Mouse (Mus musculus) adrenal gland (tissue): ENCODE measurements around the gene Brd3.

Experiments used
- intact Hi-C: fragments of 180-260 bp; cut with DNase I; formaldehyde crosslinking; loops from one replicate; pipeline ENCODE4 v1.15.1; 2025

The Brd3 gene

DNA sequence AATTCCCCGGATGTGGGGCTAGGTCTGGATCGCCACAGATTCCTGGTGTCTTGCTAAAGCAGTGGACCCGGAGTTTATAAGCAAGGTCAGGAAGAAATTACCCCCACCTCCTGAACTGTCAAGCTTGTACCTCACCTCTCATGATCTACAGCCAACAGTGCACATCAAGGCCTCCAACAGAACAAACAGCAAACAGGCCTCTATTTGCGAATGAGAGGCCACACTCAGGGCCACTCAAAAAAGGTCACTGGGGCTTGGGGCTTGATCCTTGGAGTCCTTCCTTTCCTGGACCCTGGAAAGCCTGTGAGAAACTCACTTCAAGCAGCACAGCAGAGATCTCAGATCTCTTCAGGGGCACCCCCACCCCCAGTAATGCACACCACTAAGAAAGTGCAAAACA, 33.6 kb downstream of the Brd3 start:
- intact Hi-C loops: loop anchor here (1.0 to 5.0 kb wide), 2 partner anchors 22 to 43 kb away; partner anchors contain the start of gene Wdr5

DNA sequence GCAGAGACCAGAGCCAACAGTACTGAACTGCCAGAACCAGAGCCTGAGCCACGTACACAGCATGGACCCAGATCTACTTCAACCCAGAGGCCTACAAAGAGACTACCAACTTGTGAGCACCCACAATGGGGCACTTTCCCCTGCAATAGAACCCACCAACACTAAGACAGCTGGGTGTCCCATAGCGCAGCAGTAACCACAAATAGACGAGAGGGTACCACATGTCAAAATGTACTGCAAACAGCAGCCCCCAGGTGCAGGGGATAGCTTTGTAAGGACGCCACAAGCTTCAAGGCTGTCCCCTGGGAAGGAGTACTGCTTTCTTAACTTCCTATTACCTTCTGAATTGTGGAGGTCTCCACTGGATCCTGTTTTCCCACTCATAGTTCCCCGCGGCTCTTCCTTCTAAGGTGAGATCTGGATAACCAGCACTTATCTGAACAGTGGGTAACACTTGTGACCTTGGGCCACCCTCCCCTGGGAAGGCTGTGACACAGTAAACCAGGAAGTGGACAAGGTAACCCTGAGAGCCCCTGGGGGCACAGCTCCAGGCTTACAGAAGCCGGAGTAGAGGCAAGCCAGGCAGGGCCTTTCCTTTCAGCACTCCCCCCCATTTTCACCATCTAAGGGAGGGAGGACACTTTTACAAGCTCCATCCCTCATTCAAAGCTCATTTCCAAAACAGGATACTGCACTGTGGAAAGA, 34.2 kb downstream of the Brd3 start:
- intact Hi-C loops: loop anchor here (5.0 kb wide), 1 partner anchor 44 kb away; the partner anchor contains the start of gene Wdr5

GRCm38 (mm10) chr2:27471170-27471584, 36.3 kb downstream of the Brd3 start:
- intact Hi-C loops: loop anchor here (5.0 kb wide), 1 partner anchor 46 kb away; the partner anchor contains the start of gene Wdr5

GRCm38 (mm10) chr2:27470535-27470934, 36.9 kb downstream of the Brd3 start:
- intact Hi-C loops: loop anchor here (5.0 kb wide), 1 partner anchor 47 kb away; the partner anchor contains the start of gene Wdr5

GRCm38 (mm10) chr2:27469991-27470355, 37.5 kb downstream of the Brd3 start:
- intact Hi-C loops: loop anchor here (5.0 kb wide), 1 partner anchor 47 kb away; the partner anchor contains the start of gene Wdr5

DNA sequence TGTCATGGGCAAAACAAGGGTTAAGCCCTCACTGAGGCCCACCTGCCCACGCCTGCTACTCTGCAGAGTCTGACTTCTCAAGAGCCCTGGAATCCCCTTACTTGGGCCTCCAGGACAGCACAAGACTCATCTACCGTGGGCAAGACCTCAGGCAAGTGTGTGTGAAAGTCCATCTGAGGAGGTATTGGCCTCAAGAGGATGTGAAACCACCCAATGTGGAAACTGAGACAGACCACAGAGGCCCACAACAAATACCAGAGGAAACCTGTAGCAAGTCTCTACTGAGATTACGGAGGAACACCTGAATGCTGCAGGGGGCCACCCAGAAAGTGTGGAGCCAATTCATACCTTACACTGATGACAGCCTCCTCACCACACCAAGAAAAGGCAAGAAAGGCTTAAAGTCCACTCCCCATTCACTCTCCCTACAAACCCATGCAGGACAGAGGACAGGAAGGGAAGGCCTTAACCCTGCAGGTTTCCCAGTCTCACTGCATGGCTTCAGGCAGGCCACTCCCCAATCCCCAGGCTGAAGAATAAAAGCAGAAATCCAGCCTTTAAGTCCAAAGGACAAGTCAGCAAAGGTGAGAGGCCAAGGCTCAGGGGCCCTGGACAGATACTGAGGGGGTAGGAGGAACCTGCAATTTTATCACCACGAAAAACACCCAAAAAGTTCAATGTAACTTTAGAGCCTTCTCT, 38.0 kb downstream of the Brd3 start:
- intact Hi-C loops: no loop called here

DNA sequence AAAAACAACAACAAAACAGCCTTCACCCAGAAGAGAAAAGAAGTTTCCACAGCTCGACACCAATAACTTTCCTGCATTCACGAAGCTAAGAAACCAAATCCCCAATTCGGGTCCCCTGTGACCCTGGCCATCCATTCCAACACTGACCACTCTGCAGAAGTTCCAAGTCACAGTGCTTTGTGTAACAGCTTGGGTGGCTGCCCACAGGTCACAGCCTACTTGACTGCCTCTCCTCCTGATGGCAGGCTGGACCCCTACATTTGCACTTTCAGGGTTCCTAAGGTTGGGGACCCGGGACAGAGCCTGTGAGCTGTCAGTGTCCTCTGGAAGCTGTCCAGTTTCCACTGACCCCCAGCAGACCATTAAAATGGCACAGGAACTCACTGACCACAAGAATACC, 44.6 kb downstream of the Brd3 start:
- intact Hi-C loops: no loop called here

DNA sequence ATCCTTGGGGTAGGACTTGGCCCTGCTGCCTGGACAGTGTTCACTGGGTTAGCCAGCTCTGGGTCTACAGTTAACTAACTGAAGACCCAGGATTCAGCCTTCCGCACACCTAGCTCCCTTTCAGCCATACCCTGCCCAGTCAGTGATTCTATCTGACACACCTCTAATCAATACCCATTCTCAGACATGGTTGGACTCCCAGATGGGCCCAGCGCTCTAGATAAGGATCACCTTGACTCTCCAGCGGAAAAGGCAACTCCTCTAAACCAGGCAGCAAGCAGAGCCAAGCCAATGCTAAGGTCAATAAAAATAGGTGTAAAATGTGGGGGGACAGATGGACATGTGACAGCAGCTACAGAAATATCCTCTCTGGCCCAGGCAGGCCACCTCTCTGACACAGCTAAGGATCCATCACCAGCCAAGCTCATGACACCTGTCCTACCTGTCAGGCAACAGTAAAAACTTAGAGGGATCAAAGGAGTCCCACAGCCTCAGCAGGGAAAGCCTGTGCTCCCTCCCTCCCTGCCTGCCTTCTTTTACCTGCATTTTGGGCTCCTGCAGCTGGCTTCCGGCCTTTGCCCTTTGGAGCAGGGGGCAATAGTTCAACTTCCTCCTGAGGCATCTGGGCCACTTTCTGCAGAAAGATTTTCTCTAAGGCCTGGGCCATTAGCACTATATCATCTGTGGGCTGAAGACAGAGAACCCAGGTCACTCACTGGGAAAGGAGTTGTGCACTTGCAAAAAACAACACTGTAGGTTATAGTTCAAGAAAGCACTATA, 45.4 kb downstream of the Brd3 start:
- intact Hi-C loops: no loop called here

- intact Hi-C loops: no loop called here
Observed at GRCm38 (mm10) chr2:27460651-27461050, 46.8 kb downstream of the Brd3 start.

- intact Hi-C loops: no loop called here
Observed at GRCm38 (mm10) chr2:27460163-27460562, 47.3 kb downstream of the Brd3 start.

- intact Hi-C loops: no loop called here
Observed at GRCm38 (mm10) chr2:27459735-27460134, 47.7 kb downstream of the Brd3 start.

GRCm38 (mm10) chr2:27450226-27450625, 57.2 kb downstream of the Brd3 start:
- intact Hi-C loops: no loop called here

DNA sequence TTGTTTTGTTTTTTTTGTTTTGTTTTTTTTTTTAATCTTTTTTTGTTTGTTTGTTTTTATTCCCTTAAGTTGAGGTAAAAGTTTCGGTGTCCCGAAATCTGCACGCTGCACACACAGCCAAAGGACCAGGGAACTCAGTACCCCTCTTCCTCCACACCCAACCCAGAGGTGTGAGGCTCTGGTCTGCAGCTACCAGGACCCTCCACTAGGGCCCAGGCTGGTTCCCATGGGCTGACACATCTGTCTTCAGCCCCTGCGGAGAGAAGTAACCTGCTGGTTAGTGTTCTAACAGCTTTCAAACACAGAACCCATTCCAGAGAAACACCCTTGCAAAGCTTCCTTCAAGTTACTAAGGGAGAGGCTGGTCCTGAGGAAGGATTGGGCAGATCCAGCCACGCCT, 59.7 kb downstream of the Brd3 start:
- intact Hi-C loops: loop anchor here (5.0 kb wide), 1 partner anchor 70 kb away; the partner anchor contains the start of gene Wdr5

DNA sequence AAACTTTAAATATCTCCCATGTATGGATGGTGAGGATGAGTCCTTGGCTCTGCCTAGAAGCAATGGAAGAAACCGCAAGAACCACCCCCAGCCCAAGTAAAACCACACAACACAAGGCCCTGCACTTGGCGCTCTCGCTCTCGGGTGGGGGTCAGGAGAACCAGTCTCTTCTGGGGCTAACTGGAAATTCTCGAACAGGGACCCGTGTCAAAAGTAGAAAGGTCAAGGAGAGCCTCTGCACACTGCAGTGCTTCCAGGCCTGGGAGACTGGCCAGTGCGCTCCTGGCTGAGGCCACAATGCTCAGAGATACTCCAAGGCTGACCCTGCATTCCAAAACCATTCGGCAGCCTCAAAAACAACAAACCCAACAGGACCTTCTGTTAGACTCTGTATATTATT, 60.6 kb downstream of the Brd3 start:
- intact Hi-C loops: loop anchor here (5.0 kb wide), 1 partner anchor 70 kb away; the partner anchor contains the start of gene Wdr5

- intact Hi-C loops: loop anchor here (5.0 kb wide), 1 partner anchor 71 kb away; the partner anchor contains the start of gene Wdr5
Observed at GRCm38 (mm10) chr2:27445910-27446309, 61.6 kb downstream of the Brd3 start.

- intact Hi-C loops: loop anchor here (5.0 kb wide), 1 partner anchor 34 kb away; no protein-coding TSS in a partner anchor
Observed at GRCm38 (mm10) chr2:27443450-27443708, 64.1 kb downstream of the Brd3 start.

DNA sequence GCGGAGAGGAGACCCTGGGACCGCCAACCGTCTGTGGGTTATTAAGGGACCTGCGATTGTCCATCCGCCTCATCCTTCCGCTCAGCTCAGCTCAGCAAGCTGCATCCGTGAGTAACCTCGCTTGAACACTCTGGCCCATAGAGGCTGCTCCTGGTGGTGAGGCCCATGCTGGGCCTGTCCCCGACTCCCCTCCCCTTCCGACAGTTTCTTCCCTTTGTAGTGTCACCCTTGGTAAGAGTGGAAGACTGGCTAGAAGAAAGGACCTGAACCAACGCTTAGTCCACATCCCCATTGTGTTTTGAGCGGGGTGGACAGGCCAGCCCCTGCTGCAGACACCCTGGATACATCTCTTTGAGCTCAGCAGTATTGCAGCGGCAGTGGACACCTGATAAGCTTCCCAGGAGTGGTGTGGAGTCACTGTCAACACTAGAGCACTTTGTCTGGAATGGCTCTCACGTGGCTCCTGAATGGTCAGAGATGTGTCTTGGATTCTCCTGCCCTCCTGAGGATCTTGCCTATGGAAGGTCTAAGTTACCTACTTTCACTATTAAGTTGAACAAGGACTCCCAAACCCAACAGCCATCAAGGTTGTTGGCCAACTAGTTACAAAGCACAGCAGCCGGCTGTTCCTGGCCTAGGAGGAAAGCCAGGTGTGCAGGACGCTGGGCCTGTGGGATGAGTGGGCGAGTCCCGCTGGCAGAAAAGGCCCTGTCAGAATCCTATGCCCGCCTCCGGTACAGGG, 64.6 kb downstream of the Brd3 start:
- intact Hi-C loops: loop anchor here (5.0 kb wide), 1 partner anchor 34 kb away; no protein-coding TSS in a partner anchor

GRCm38 (mm10) chr2:27441767-27442707, 65.4 kb downstream of the Brd3 start, which contains the start of gene Brd3os:
Brd3os (plus strand) TSS chr2:27442324.
- intact Hi-C loops: loop anchor here (5.0 kb wide), 1 partner anchor 35 kb away; no protein-coding TSS in a partner anchor

DNA sequence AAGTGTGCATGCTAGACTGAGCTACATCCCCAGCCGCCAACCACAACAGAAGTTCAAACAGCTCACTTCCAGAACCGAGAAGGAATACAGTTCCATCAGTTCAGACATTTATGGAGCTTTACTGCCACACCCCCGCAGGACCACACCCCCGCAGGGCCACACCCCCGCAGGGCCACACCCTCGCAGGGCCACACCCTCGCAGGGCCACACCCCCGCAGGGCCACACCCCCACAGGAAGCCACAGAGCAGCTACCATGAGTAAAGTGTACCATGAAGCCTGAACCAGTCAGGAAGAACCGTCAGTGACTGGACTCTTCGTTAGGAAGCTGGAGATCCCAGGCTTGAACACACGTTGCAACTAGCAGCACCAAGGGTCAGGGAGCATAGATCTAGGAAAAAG, 69.2 kb downstream of the Brd3 start:
- intact Hi-C loops: no loop called here

GRCm38 (mm10) chr2:27437876-27438275, 69.6 kb downstream of the Brd3 start:
- intact Hi-C loops: no loop called here
